Mouse (Mus musculus): ENCODE measurements around the gene Pkmyt1. TPM values are rescaled to one million over a fixed set of nuclear protein-coding genes. Genes with fewer than 3 reads are reported as not detected.

Gene Pkmyt1
- polyA plus RNA-seq, 1 experiment from 2014 or later = 21.1 TPM

DNA sequence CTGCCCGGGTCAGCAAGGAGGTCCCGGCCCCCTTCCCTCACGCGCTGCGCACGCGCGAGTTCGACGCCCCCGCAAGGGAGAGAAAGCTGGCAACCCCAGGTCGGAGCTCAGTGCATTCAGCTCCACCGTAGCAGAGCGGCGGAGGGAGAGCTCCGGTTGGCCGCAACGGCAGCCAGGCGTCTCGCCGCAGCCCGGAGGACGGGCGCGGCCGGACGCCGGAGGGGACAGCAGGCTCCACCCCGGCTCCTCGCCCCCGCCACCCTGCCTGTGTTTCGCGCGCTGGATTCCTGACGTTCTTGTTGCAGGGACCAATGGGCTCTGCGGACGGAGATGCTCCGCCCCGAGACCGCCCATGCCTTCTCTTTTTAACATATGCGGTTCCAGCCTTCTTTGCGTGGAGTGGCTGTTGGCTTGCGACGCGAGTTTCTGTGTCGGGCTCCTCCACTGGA is 14.0 kb downstream of the Pkmyt1 start:
- Histone ChIP-seq H3K4me2 (ENCODE audit: low read length) (peak overlapping the region; percentile 93), H3K9ac (ENCODE audit: low read depth, low read length) (peak overlapping the region; percentile 54), H3K4me3 (replicated peaks; ENCODE audit: low read depth, low read length) (peak overlapping the region; percentile 63), H3K36me3 (ENCODE audit: insufficient read depth, low read length) (no peaks in the 10 kb centered on the region), H3K9me3 (replicated peaks; ENCODE audit: low read length) (no peaks in the 10 kb centered on the region), H3K27ac (no peak overlapping the region), H3K27me3 (ENCODE audit: insufficient read depth, low read length) (peaks cover 31% of the 10 kb centered on the region), H3K4me1 (replicated peaks; ENCODE audit: insufficient read depth, low read length) (peaks cover 28% of the 10 kb centered on the region)
- 0 out of 2 replicates have a peak, but pooled peaks have one; percentile 3 for TF ChIP-seq CTCF (IDR thresholded peaks at IDR 0.05; ENCODE audit: low read depth)
- WGBS = under 1% methylated on average over 43 of the region's 46 CpGs
- ATAC-seq (replicated peaks; ENCODE audit: low FRiP score, low read depth) (peak; percentile 68), DNase-seq (ENCODE audit: low spot score) (peak; percentile 95)

DNA sequence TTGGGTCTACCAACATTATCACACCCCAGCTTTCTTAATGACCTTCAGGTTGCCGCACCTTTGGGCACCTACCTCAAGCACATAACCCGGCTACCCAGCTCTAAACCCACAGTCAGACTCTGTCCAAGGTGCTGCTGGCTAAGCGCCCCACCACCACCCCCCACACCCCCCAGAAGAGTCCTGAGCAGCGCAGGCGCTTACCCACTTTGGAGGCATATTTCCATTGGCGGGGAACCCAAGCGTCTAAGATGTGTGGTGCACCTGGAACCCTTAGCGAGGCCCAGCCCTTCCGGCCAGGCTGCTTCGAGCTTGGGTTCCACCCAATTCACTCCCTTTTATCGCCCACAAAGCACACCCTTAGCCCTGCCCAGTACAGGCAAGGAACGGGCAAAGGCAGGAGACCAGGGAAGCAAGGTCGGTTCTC is 14.5 kb downstream of the Pkmyt1 start, which contains the start of gene Paqr4:
Gene Paqr4, minus strand, starts transcription at position 270 of the 424 bp plus-strand sequence.
- peak within 1 kb of the TSS; percentile 54 for H3K9ac ChIP-seq (ENCODE audit: low read depth, low read length)
- H3K27me3 ChIP-seq (ENCODE audit: insufficient read depth, low read length) = peaks cover 31% of the 10 kb centered on the region
- ATAC-seq (replicated peaks; ENCODE audit: low FRiP score, low read depth) (no peak), DNase-seq (ENCODE audit: low spot score) (no peak)
- 8% methylated on average over 13 of the region's 13 CpGs for WGBS
- H3K4me3 ChIP-seq (replicated peaks; ENCODE audit: low read depth, low read length) = peak within 1 kb of the TSS; percentile 63
- no peak for TF ChIP-seq CTCF (IDR thresholded peaks at IDR 0.05; ENCODE audit: low read depth)
- no peaks in the 10 kb centered on the region for H3K36me3 ChIP-seq (ENCODE audit: insufficient read depth, low read length)
- H3K9me3 ChIP-seq (replicated peaks; ENCODE audit: low read length) = no peaks in the 10 kb centered on the region
- H3K27ac ChIP-seq = no peak within 1 kb of the TSS
- peak within 1 kb of the TSS; percentile 93 for H3K4me2 ChIP-seq (ENCODE audit: low read length)
- H3K4me1 ChIP-seq (replicated peaks; ENCODE audit: insufficient read depth, low read length) = peaks cover 33% of the 10 kb centered on the region

DNA sequence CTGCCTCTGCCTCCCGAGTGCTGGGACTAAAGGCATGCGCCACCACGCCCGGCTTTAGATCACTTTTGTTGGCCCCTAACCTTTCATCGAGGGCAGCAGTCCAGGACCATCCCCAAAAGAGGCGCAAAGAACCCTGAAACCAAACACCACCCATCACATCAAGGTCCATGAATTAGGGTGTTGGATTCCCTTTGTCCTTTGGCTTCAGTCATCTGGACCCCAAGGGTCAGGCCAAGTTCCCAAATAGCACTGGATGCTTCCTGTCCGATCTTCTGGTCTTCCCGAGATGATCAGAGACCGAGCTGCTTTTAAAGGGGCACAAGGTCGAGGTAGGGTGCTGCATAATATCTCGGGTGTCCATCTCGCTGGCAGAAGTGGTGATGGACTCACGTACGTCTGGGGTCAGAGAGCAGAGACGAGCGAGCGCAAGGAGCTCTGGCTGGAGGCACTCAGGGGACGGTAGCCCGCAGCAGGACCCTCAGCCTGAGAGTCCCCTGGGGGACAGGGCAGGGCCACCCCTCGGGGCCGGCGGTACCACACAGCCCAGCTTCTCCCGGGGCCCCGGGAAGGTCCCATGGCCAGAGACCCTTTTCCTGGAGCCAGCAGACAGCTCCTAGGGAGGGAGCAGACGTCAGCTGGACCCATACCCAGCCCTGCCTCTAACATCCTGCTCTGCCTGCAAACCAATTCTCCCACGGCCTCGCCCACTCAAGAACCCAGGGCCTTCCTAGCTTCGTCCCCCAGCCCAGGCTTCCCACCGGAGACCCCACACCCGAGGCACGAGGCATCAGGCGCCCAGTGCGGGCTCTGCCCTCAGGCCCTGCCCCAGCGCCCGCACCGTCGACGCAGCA is 15.4 kb downstream of the Pkmyt1 start:
- ATAC-seq (replicated peaks; ENCODE audit: low FRiP score, low read depth) (no peak), DNase-seq (ENCODE audit: low spot score) (no peak)
- Histone ChIP-seq H3K4me1 (replicated peaks; ENCODE audit: insufficient read depth, low read length) (peaks cover 40% of the 10 kb centered on the region), H3K9me3 (replicated peaks; ENCODE audit: low read length) (no peaks in the 10 kb centered on the region), H3K36me3 (ENCODE audit: insufficient read depth, low read length) (no peaks in the 10 kb centered on the region), H3K4me3 (replicated peaks; ENCODE audit: low read depth, low read length) (peak overlapping the region; percentile 13; the same call in 1 of the 2 replicates), H3K27me3 (ENCODE audit: insufficient read depth, low read length) (peaks cover 36% of the 10 kb centered on the region), H3K4me2 (ENCODE audit: low read length) (no peak overlapping the region), H3K9ac (ENCODE audit: low read depth, low read length) (no peak overlapping the region), H3K27ac (no peak overlapping the region)
- 41% methylated on average over 38 of the region's 38 CpGs for WGBS
- TF ChIP-seq CTCF (IDR thresholded peaks at IDR 0.05; ENCODE audit: low read depth) = no peak

DNA sequence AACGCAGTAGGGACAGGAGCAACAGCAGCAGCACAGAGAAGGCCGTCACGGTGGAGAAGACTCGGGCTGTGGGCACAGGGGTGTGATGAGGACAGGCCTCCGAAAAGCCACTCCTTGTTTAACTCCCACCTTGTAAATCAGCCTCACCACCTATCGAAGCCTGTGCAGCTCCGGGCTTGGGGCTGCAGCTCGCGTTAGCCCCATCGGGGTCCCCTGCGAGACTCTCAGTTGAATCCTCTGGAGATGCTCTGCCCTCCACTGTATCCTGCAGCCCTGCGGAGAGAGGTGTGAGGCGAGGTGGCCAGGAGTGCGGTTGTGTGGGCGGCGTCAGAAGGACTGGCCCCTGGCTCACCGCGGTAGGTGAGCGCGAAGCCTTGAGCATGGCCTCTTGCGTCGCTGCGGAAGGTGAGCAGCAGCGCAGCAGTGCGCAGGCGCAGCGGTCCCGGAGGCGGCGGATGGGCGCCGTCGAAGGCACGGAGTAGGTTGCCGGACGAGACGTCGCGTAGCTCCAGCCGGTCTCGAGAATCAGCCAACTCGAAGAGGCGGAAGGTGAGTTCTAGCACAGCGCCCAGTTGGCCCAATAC is 16.2 kb downstream of the Pkmyt1 start:
- WGBS = 6% methylated on average over 44 of the region's 44 CpGs
- Histone ChIP-seq H3K27ac (no peak overlapping the region), H3K9me3 (replicated peaks; ENCODE audit: low read length) (no peaks in the 10 kb centered on the region), H3K4me1 (replicated peaks; ENCODE audit: insufficient read depth, low read length) (peaks cover 40% of the 10 kb centered on the region), H3K4me3 (replicated peaks; ENCODE audit: low read depth, low read length) (peak overlapping the region; percentile 13; the same call in 1 of the 2 replicates), H3K27me3 (ENCODE audit: insufficient read depth, low read length) (peaks cover 36% of the 10 kb centered on the region), H3K9ac (ENCODE audit: low read depth, low read length) (no peak overlapping the region), H3K36me3 (ENCODE audit: insufficient read depth, low read length) (no peaks in the 10 kb centered on the region), H3K4me2 (ENCODE audit: low read length) (peak overlapping the region; percentile 23)
- no peak for ATAC-seq (replicated peaks; ENCODE audit: low FRiP score, low read depth)
- DNase-seq (ENCODE audit: low spot score) = no peak
- no peak for TF ChIP-seq CTCF (IDR thresholded peaks at IDR 0.05; ENCODE audit: low read depth)

DNA sequence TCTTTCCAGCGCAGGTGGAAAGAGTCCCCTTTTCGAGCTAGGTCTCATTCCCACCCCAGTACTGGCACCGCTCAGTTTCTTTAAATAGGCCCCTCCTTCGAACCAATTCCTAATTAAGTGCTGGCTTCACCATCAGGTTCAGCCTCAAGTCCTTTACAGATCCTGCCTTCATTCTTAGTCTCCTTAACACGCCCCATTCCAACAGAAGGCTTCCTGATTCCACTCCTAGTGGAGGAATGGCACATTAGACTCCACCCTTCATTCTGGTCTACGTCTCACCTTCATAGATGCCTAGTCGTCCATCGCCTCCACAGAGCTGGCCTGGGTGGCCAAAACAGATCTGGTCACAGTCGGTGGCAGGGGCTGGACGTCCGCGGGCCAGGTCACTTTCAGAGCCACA is 16.8 kb downstream of the Pkmyt1 start:
- no peak overlapping the region for H3K4me3 ChIP-seq (replicated peaks; ENCODE audit: low read depth, low read length)
- H3K4me2 ChIP-seq (ENCODE audit: low read length) = peak overlapping the region; percentile 23; the same call in 1 of the 2 replicates
- ATAC-seq (replicated peaks; ENCODE audit: low FRiP score, low read depth) (no peak), DNase-seq (ENCODE audit: low spot score) (no peak)
- no peak overlapping the region for H3K27ac ChIP-seq
- no peak overlapping the region for H3K9ac ChIP-seq (ENCODE audit: low read depth, low read length)
- no peaks in the 10 kb centered on the region for H3K9me3 ChIP-seq (replicated peaks; ENCODE audit: low read length)
- peaks cover 40% of the 10 kb centered on the region for H3K4me1 ChIP-seq (replicated peaks; ENCODE audit: insufficient read depth, low read length)
- H3K36me3 ChIP-seq (ENCODE audit: insufficient read depth, low read length) = no peaks in the 10 kb centered on the region
- 71% methylated on average over 12 of the region's 12 CpGs for WGBS
- peaks cover 36% of the 10 kb centered on the region for H3K27me3 ChIP-seq (ENCODE audit: insufficient read depth, low read length)
- TF ChIP-seq CTCF (IDR thresholded peaks at IDR 0.05; ENCODE audit: low read depth) = no peak

DNA sequence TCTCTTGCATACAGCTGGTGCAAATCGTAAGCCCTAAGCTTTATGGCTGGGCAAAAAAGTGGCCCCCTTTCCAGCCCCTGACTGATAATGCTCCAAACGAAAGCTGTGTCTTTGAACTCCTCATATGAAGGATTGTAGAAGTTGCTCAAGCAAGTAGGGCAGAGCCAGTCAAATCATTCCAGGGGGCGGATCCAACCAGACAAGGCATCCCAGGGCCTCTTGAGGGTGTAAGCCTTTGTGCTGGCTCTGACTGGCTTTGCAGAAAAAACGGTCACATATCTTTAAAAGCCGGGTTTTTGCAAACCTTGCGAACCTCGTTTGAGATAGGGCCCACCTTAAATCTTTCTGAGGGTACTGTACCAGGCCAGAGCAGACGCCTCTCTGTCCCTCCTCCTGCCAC is 17.9 kb downstream of the Pkmyt1 start:
- H3K4me1 ChIP-seq (replicated peaks; ENCODE audit: insufficient read depth, low read length) = peaks cover 34% of the 10 kb centered on the region
- TF ChIP-seq CTCF (IDR thresholded peaks at IDR 0.05; ENCODE audit: low read depth) = no peak
- DNase-seq (ENCODE audit: low spot score) (no peak), ATAC-seq (replicated peaks; ENCODE audit: low FRiP score, low read depth) (no peak)
- H3K9me3 ChIP-seq (replicated peaks; ENCODE audit: low read length) = no peaks in the 10 kb centered on the region
- H3K4me2 ChIP-seq (ENCODE audit: low read length) = no peak overlapping the region
- H3K4me3 ChIP-seq (replicated peaks; ENCODE audit: low read depth, low read length) = no peak overlapping the region
- no peak overlapping the region for H3K9ac ChIP-seq (ENCODE audit: low read depth, low read length)
- WGBS = 30% methylated on average over 8 of the region's 8 CpGs
- peaks cover 36% of the 10 kb centered on the region for H3K27me3 ChIP-seq (ENCODE audit: insufficient read depth, low read length)
- no peak overlapping the region for H3K27ac ChIP-seq
- H3K36me3 ChIP-seq (ENCODE audit: insufficient read depth, low read length) = no peaks in the 10 kb centered on the region
